Mouse (Mus musculus) fibroblast of lung, adult 2 months (primary cell): ENCODE results near the gene Fancl.
A peak's percentile ranks its signal among the peaks of the same experiment; 100 is the strongest.
"Not testable (repeated sequence)": the region's sequence is repeated elsewhere in the genome, so short reads cannot be mapped to it uniquely, and the experiment has no call there.

ENCODE experiments used
- DNase-seq: peaks from one replicate; pipeline ENCODE4 v3.0.0-alpha.2; 2011; ENCODE audit warnings: low read depth

Gene Fancl

DNA sequence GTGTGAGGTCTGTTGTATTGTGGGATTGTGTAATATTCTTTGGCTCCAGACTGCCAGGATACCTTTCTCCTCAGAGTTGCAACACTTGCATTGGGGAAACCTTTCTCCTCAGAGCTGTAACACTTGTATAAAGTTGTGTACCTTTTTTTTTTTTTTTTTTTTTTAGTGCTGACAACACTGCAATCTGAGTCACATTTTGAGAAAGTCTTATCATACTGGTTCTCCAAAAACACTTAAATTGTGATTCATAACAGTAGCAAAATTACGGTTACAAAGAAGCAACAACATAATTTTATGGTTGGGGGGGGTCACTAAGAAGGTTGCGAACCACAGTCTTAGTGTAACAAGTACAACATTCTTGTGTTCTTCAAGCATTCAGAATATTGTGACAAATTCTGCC lies at the start of gene Fancl:
TSS of gene Fancl (plus strand) at position 165 of the 400 bp plus-strand sequence.
- no peak for DNase-seq

DNA sequence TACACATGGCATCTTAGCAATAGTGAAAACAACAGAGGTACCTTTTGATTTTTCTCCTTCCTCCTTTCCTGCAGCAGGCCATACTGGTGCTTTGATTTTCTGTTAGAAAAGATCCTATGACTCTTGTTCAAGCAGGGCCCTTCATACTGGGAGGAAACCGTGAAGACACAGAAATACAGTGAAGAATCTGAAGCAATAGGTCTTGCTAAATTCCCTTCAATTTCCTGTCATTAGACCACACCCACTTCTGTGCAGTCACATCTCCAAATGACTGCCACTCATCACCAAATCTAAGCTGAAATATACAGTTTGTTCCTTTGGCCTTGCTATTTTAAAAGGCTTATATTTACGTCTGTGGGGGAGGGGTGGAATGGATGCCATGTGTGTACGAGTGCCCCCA lies 49.1 kb upstream of the Fancl start:
- DNase-seq: no peak

DNA sequence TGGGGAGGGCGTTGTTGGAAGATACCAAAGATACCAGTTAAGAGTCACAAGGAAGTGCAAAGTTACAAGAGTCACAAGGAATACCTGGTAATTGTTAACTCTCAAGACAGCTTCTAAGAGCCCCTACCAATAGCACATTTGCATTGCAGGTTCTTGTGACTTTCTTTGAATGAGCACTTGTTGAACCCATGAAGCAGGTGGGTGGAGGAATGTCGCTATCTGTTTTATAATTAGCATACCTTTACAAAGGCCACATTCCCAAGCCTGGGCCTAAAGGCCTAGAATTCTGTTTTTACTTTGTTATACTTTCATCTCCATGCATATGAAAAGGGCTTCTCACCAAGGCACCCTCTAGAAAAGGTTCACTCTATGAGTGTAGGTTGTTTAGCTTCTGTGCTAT lies 15.8 kb upstream of the Fancl start:
- not testable (repeated sequence) for DNase-seq

DNA sequence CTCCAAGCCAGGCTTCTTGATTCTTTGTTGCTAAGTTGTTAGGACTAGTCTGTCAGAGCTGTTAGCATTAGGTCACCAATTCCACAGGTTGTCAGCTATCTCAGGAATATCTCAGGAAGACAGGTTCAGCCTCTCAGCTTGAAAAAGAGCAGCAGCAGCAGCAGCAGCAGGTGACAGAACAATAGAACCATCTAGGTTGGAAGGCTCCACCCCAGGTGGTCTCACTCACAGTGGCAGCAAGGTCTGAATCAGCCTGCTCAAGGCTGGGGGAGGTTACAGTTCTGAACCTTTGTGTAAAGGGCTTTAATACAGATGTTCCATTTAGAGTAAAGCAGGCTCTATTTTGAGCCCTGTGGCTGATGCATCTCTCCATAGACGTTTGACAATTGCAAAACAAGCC lies 14.0 kb upstream of the Fancl start:
- not testable (repeated sequence) for DNase-seq

GRCm38 (mm10) chr11:26374132-26374531 lies 11.8 kb upstream of the Fancl start:
- DNase-seq: no peak

DNA sequence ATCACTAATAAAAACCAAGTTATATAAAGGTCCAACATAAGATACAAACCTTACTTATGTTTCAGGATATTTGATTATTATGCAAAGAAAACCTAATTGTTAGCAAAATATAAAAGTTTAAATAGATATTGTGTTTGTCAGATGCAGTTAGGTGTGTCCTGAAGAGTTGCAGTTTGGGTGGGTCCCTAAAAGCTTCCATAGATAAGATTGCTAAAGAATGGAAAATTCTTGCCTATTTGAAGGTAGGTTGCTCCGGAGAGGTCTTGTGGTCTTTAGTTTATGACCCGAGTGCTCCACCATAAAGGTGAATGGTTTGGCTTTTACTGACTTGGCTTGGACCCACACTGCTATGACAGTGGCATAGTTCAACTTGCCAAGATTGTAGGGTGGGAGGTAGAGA lies 7.9 kb upstream of the Fancl start:
- DNase-seq: no peak

- DNase-seq: no peak
These were observed 4.4 kb upstream of the Fancl start for GRCm38 (mm10) chr11:26381499-26381898.

- DNase-seq: no peak
These were observed 743 bp downstream of the Fancl start for GRCm38 (mm10) chr11:26386678-26387077.

- DNase-seq: peak; percentile 81
These were observed 1.2 kb downstream of the Fancl start for GRCm38 (mm10) chr11:26387087-26387611.

- DNase-seq: no peak
These were observed 9.6 kb downstream of the Fancl start for GRCm38 (mm10) chr11:26395561-26395960.

GRCm38 (mm10) chr11:26412972-26413371 lies 27.0 kb downstream of the Fancl start:
- no peak for DNase-seq

- DNase-seq: no peak
These were observed 35.5 kb downstream of the Fancl start for GRCm38 (mm10) chr11:26421472-26421871.

GRCm38 (mm10) chr11:26434229-26434628 lies 48.3 kb downstream of the Fancl start:
- no peak for DNase-seq

- no peak for DNase-seq
These were observed 51.9 kb downstream of the Fancl start for GRCm38 (mm10) chr11:26437818-26438217.

DNA sequence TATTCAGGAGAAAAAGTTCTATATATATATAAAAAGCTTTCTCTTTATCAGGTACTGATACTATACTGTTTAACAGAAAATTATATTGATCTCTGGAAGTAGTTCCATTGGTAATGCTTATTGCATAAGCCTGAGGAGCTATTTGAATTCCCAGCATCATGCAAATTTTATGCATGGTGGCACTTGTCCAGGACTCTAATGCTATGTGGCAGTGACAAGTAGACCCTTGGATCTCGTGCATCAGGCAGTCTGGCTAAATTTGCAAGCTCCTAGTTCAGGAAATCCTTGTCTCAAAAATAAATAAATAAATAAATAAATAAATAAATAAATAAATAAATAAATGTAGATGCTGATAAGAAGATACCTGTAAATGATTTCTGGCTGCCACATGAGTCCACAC lies 55.2 kb downstream of the Fancl start:
- no peak for DNase-seq

- no peak for DNase-seq
These were observed 58.4 kb downstream of the Fancl start for GRCm38 (mm10) chr11:26444374-26444773.

GRCm38 (mm10) chr11:26449789-26450188 lies 63.9 kb downstream of the Fancl start:
- DNase-seq: no peak

DNA sequence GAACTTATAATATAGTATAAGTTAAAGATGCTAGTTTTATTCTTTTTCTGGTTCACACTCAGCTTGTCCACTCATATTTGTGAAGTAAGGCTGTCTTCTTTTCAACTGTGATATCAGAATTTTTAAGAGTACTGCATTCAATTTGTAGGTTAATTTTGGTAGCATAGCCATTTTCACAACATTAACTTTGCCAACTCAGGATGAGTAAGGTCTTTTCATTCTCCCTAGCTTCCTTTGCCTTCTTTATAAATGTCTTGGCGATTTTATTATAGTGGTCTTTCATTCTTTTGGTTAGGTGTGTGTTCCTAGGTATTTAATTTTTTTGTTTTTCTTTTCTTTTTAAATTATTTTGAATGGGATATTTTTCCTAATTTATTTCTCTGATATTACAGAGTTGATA lies 64.7 kb downstream of the Fancl start:
- DNase-seq: no peak

DNA sequence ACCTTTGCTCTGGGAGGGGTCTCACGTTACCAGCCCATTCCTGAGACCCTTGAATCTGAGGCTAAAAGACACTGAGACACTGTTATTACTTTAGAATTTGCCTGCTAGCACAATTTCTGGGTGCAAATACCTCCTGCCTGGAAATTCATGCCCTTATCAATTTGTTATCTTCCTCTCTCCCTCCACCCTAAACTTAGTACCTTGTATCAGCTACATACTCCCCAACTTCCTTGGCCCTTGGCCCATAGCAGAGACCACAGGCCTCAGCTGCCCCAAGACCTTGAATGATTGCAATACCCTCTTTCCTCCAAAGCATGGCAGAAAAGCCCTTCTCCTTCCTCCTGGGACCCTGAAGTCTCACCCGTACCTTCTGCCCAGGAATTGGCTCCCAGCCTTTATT lies 65.3 kb downstream of the Fancl start:
- DNase-seq: no peak

DNA sequence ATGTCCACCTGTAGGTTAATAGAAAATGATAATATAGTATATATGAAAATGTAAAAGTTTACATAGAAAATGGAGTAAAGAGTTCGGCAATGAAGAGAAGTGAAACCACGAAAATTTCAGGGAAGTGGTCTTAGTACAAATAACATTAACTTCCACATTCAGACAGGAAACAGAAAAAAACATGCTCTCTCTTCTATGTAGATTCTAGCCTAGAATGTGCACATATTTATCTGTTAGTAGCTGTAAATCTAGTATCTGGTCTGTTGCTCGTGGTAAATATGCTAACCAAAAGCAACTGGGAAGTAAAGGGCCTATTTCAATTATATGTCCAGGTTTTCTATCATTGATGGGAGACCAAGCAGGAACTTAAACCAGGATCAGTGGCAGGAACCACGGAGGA lies 66.8 kb downstream of the Fancl start:
- no peak for DNase-seq

GRCm38 (mm10) chr11:26454081-26454480 lies 68.1 kb downstream of the Fancl start:
- no peak for DNase-seq

- DNase-seq: no peak
These were observed 91.3 kb downstream of the Fancl start for GRCm38 (mm10) chr11:26477037-26477739.

DNA sequence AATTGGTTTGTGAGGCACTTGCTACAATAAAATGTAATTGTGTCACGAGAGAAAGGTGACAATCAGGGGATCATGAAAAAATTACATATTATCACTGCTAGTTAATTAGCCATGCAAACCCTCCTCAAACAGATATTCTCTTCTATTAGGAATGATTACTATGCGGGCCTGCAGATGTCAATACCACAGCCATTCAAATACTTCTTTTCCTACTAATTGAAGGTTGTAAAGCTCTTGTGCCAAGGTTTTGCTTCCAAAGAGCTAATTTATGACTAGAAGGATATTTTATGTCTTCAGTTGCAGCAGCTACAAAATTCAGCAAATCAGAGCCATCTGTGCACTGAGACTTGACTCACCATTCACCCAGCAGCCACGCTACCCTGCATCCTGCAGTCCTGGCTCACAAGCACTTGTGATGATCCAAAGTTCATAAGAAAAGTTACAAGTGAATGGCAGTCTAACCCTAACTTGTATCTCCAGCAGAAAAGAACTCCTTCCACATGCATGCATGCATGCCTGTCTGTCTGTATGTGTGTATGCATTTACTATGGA lies 95.8 kb downstream of the Fancl start:
- DNase-seq: no peak
